Mouse (Mus musculus) neural tube, postnatal 0 days (tissue): ENCODE data around the gene Ccnb3. TPM values are rescaled to one million over a fixed set of nuclear protein-coding genes. Genes with fewer than 3 reads are reported as not detected.

Experiments
- polyA plus RNA-seq: library from polyadenylated mRNA; unstranded; fragments of >200 nt; fragmentation: Nextera tagmentation; extraction: Ambion mirVana; gene quantifications from 2 replicates; pipeline ENCODE4 v1.2.1, GENCODE M21; 2015

Gene Ccnb3
- not detected in 2 replicates for polyA plus RNA-seq

GRCm38 (mm10) chrX:7041519-7041918 lies at the start of gene Ccnb3:
Gene Ccnb3, minus strand, starts transcription at chrX:7041619.

GRCm38 (mm10) chrX:7067219-7067618 lies 25.8 kb upstream of the Ccnb3 start, which contains the start of gene Akap4:
Gene Akap4, plus strand, starts transcription at chrX:7067519.

Other genes starting within 250 kb of the Ccnb3 start
- gene Akap4, start 25.9 kb upstream of the Ccnb3 start, polyA plus RNA-seq = not detected in 2 replicates